Mouse (Mus musculus): ENCODE results near the gene Btbd3. TPM values are rescaled to one million over a fixed set of nuclear protein-coding genes. Genes with fewer than 3 reads are reported as not detected.

The Btbd3 gene
- polyA plus RNA-seq, 1 experiment from 2014 or later = 18.3 TPM

- H3K9ac ChIP-seq (ENCODE audit: low read length) = no peak overlapping the region
- no peak overlapping the region for H3K4me2 ChIP-seq
- H3K36me3 ChIP-seq (ENCODE audit: control insufficient read depth, insufficient read depth, low read length) = no peaks in the 10 kb centered on the region
- H3K27me3 ChIP-seq (ENCODE audit: control insufficient read depth, insufficient read depth, low read length) = no peaks in the 10 kb centered on the region
- peaks cover 3% of the 10 kb centered on the region; the same call in 1 of the 2 replicates for H3K4me1 ChIP-seq (ENCODE audit: control insufficient read depth, insufficient read depth, low read length)
- H3K9me3 ChIP-seq (ENCODE audit: control insufficient read depth, low read length) = no peaks in the 10 kb centered on the region
- 11% methylated on average over 4 of the region's 4 CpGs for WGBS
- H3K27ac ChIP-seq (ENCODE audit: low read depth, low read length) = no peak overlapping the region
- no peak overlapping the region for H3K4me3 ChIP-seq (ENCODE audit: low read depth, low read length)
- ATAC-seq (ENCODE audit: low FRiP score) = peak; percentile 95
- peak; percentile 92 for DNase-seq (ENCODE audit: low spot score, missing footprints)
These were observed 149.6 kb downstream of the Btbd3 start for GRCm38 (mm10) chr2:138405753-138406528.

GRCm38 (mm10) chr2:138406703-138407102 lies 150.3 kb downstream of the Btbd3 start:
- peak; percentile 86 for DNase-seq (ENCODE audit: low spot score, missing footprints)

DNA sequence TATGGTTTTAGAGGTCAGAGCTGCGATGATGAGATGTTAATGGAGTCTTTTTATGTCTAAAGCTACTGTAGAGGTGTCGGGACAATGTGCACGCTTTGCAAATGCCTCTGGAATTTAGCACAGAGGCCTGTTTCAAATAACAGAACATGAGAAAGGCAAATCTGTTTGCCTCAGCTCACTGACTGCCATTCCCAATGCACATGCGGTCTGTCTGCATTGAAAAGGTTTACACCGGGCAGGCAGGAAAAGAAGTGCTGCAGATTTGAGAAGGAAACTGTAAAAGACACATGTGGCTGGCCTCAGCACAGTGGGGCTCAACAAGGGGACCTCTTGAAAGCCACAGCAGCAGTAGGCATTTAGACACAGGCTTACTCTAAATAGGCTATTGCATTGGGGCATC lies 156.2 kb downstream of the Btbd3 start:
- no peak for DNase-seq (ENCODE audit: low spot score, missing footprints)
- no peak overlapping the region for H3K27ac ChIP-seq (ENCODE audit: low read depth, low read length)
- WGBS = 65% methylated on average over 5 of the region's 5 CpGs

More at GRCm38 (mm10) chr2:138406703-138407102, 150.3 kb downstream of the Btbd3 start:
- no peak overlapping the region for H3K27ac ChIP-seq (ENCODE audit: low read depth, low read length)
- no peaks in the 10 kb centered on the region for H3K36me3 ChIP-seq (ENCODE audit: control insufficient read depth, insufficient read depth, low read length)
- no peaks in the 10 kb centered on the region for H3K9me3 ChIP-seq (ENCODE audit: control insufficient read depth, low read length)
- H3K4me3 ChIP-seq (ENCODE audit: low read depth, low read length) = no peak overlapping the region
- no peak overlapping the region for H3K4me2 ChIP-seq
- H3K27me3 ChIP-seq (ENCODE audit: control insufficient read depth, insufficient read depth, low read length) = no peaks in the 10 kb centered on the region
- ATAC-seq (ENCODE audit: low FRiP score) = peak; percentile 53; the same call in 1 of the 2 replicates
- peaks cover 3% of the 10 kb centered on the region; the same call in 1 of the 2 replicates for H3K4me1 ChIP-seq (ENCODE audit: control insufficient read depth, insufficient read depth, low read length)
- H3K9ac ChIP-seq (ENCODE audit: low read length) = no peak overlapping the region

DNA sequence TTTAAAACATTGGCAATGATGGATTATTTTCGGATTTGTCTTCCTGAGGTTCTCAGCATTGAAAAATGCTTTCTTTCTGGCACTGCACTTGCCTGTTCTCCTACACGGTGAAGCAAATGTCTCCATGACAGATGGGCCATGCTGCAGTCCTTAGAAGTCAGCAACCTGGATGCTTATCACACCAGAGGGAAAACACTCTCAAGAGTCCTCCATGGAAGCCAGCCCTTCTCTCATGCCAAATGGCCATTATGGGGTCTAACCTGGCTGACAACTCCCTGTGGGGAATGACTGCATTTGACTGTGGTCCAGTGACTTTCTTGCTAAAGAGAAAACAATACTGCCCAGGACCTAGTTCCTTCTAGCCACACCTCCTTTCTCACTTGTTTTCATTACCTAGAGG lies 166.0 kb downstream of the Btbd3 start:
- H3K4me3 ChIP-seq (ENCODE audit: low read depth, low read length) = no peak overlapping the region
- no peaks in the 10 kb centered on the region for H3K9me3 ChIP-seq (ENCODE audit: control insufficient read depth, low read length)
- H3K4me1 ChIP-seq (ENCODE audit: control insufficient read depth, insufficient read depth, low read length) = no peaks in the 10 kb centered on the region
- no peak overlapping the region for H3K4me2 ChIP-seq
- no peak overlapping the region for H3K9ac ChIP-seq (ENCODE audit: low read length)
- WGBS = 82% methylated on average over 2 of the region's 2 CpGs
- H3K27ac ChIP-seq (ENCODE audit: low read depth, low read length) = no peak overlapping the region
- no peak for ATAC-seq (ENCODE audit: low FRiP score)
- no peaks in the 10 kb centered on the region for H3K27me3 ChIP-seq (ENCODE audit: control insufficient read depth, insufficient read depth, low read length)
- DNase-seq (ENCODE audit: low spot score, missing footprints) = no peak
- H3K36me3 ChIP-seq (ENCODE audit: control insufficient read depth, insufficient read depth, low read length) = no peaks in the 10 kb centered on the region

More for the DNA sequence above, 156.2 kb downstream of the Btbd3 start:
- H3K9me3 ChIP-seq (ENCODE audit: control insufficient read depth, low read length) = no peaks in the 10 kb centered on the region
- no peak for ATAC-seq (ENCODE audit: low FRiP score)
- no peaks in the 10 kb centered on the region for H3K27me3 ChIP-seq (ENCODE audit: control insufficient read depth, insufficient read depth, low read length)
- H3K36me3 ChIP-seq (ENCODE audit: control insufficient read depth, insufficient read depth, low read length) = no peaks in the 10 kb centered on the region
- H3K4me2 ChIP-seq = no peak overlapping the region
- H3K4me1 ChIP-seq (ENCODE audit: control insufficient read depth, insufficient read depth, low read length) = no peaks in the 10 kb centered on the region
- H3K4me3 ChIP-seq (ENCODE audit: low read depth, low read length) = no peak overlapping the region
- H3K9ac ChIP-seq (ENCODE audit: low read length) = no peak overlapping the region

DNA sequence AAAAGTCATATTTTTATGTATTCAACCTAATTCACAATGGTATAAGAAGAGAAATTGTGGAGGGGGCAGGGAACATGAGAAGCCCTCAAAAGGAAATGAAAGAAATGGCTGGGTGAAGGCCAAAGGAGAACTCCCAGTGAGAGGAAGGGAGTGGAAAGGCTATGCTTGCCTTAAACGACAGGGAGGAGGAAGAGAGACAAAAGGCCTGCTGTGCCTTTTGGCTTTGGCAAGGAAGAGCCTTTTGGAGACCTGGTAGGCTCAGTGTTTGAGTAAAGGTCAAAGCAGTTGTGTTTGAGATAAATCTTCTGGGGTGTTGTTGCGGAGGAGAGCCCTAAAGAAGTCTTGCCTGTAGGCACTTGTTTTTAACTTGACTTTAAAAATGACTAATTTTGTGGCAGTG lies 175.6 kb downstream of the Btbd3 start:
- no peaks in the 10 kb centered on the region for H3K36me3 ChIP-seq (ENCODE audit: control insufficient read depth, insufficient read depth, low read length)
- WGBS = 45% methylated on average over 2 of the region's 2 CpGs

DNA sequence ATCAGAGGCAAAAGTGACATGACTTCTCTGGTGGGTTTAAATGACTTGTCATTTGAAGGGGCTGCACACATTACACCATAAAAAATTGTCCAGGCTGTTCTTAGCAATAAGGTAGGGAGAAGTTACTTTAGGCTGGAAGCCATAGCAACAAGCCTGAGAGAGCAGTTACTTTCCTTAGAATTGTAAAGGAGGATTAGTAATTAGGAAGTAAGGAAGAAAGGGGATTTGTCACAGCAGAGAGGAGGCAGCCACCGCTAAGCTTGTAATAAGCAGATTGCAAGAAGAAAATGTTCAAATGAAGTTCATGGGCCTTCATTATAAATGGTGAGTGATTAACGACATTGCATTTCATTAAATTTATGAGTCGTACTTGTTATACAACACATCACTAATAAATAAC lies 190.1 kb downstream of the Btbd3 start:
- no peak overlapping the region for H3K4me2 ChIP-seq
- ATAC-seq (ENCODE audit: low FRiP score) (peak; percentile 71; the same call in 1 of the 2 replicates), DNase-seq (ENCODE audit: low spot score, missing footprints) (no peak)
- no peak overlapping the region for H3K9ac ChIP-seq (ENCODE audit: low read length)
- H3K4me1 ChIP-seq (ENCODE audit: control insufficient read depth, insufficient read depth, low read length) = no peaks in the 10 kb centered on the region
- peaks cover 3% of the 10 kb centered on the region; the same call in 1 of the 2 replicates for H3K27me3 ChIP-seq (ENCODE audit: control insufficient read depth, insufficient read depth, low read length)
- H3K36me3 ChIP-seq (ENCODE audit: control insufficient read depth, insufficient read depth, low read length) = no peaks in the 10 kb centered on the region
- H3K27ac ChIP-seq (ENCODE audit: low read depth, low read length) = no peak overlapping the region
- H3K4me3 ChIP-seq (ENCODE audit: low read depth, low read length) = no peak overlapping the region
- WGBS = 26% methylated on average over 3 of the region's 3 CpGs
- no peaks in the 10 kb centered on the region for H3K9me3 ChIP-seq (ENCODE audit: control insufficient read depth, low read length)

More for the DNA sequence above, 175.6 kb downstream of the Btbd3 start:
- no peaks in the 10 kb centered on the region for H3K9me3 ChIP-seq (ENCODE audit: control insufficient read depth, low read length)
- ATAC-seq (ENCODE audit: low FRiP score) = no peak
- H3K4me2 ChIP-seq = no peak overlapping the region
- H3K27me3 ChIP-seq (ENCODE audit: control insufficient read depth, insufficient read depth, low read length) = no peaks in the 10 kb centered on the region
- H3K4me1 ChIP-seq (ENCODE audit: control insufficient read depth, insufficient read depth, low read length) = no peaks in the 10 kb centered on the region
- H3K9ac ChIP-seq (ENCODE audit: low read length) = no peak overlapping the region
- H3K4me3 ChIP-seq (ENCODE audit: low read depth, low read length) = no peak overlapping the region
- no peak overlapping the region for H3K27ac ChIP-seq (ENCODE audit: low read depth, low read length)
- DNase-seq (ENCODE audit: low spot score, missing footprints) = no peak

DNA sequence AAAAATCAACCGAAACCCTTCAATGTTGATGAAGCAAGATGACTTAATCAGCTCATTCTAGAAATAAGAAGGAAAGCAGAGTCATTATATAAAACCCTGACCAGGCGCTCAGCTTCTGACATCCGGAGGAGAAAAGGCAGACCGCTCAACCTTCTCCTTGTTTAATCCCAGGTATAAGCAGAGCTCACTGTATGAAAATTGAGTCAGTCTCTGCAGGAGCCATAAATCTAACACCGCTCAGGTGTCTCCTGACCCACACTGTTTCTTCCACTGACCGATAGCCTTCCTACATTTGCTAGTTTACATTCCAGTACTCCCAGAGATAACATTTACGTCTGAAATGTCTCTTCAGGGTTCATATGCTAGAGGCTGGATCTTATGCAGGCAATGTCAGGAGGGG lies 190.6 kb downstream of the Btbd3 start:
- 44% methylated on average over 7 of the region's 7 CpGs for WGBS
- Histone ChIP-seq H3K4me2 (no peak overlapping the region), H3K9me3 (ENCODE audit: control insufficient read depth, low read length) (no peaks in the 10 kb centered on the region), H3K27ac (ENCODE audit: low read depth, low read length) (no peak overlapping the region), H3K36me3 (ENCODE audit: control insufficient read depth, insufficient read depth, low read length) (no peaks in the 10 kb centered on the region), H3K9ac (ENCODE audit: low read length) (no peak overlapping the region), H3K27me3 (ENCODE audit: control insufficient read depth, insufficient read depth, low read length) (peaks cover 3% of the 10 kb centered on the region; the same call in 1 of the 2 replicates), H3K4me1 (ENCODE audit: control insufficient read depth, insufficient read depth, low read length) (no peaks in the 10 kb centered on the region), H3K4me3 (ENCODE audit: low read depth, low read length) (no peak overlapping the region)
- ATAC-seq (ENCODE audit: low FRiP score) (0 out of 2 replicates have a peak, but pooled peaks have one; percentile 3), DNase-seq (ENCODE audit: low spot score, missing footprints) (no peak)

- no peaks in the 10 kb centered on the region for H3K9me3 ChIP-seq (ENCODE audit: control insufficient read depth, low read length)
- no peak overlapping the region for H3K27ac ChIP-seq (ENCODE audit: low read depth, low read length)
- H3K9ac ChIP-seq (ENCODE audit: low read length) = no peak overlapping the region
- no peak for DNase-seq (ENCODE audit: low spot score, missing footprints)
- H3K27me3 ChIP-seq (ENCODE audit: control insufficient read depth, insufficient read depth, low read length) = peaks cover 3% of the 10 kb centered on the region; the same call in 1 of the 2 replicates
- H3K36me3 ChIP-seq (ENCODE audit: control insufficient read depth, insufficient read depth, low read length) = no peaks in the 10 kb centered on the region
- no peak overlapping the region for H3K4me2 ChIP-seq
- WGBS = 93% methylated on average over 3 of the region's 3 CpGs
- H3K4me3 ChIP-seq (ENCODE audit: low read depth, low read length) = no peak overlapping the region
- no peaks in the 10 kb centered on the region for H3K4me1 ChIP-seq (ENCODE audit: control insufficient read depth, insufficient read depth, low read length)
- ATAC-seq (ENCODE audit: low FRiP score) = no peak
These were observed 191.3 kb downstream of the Btbd3 start for GRCm38 (mm10) chr2:138447681-138448080.

GRCm38 (mm10) chr2:138468046-138468572 lies 211.7 kb downstream of the Btbd3 start:
- WGBS = 73% methylated on average over 22 of the region's 22 CpGs
- no peak overlapping the region for H3K27ac ChIP-seq (ENCODE audit: low read depth, low read length)
- no peaks in the 10 kb centered on the region for H3K4me1 ChIP-seq (ENCODE audit: control insufficient read depth, insufficient read depth, low read length)
- no peaks in the 10 kb centered on the region for H3K27me3 ChIP-seq (ENCODE audit: control insufficient read depth, insufficient read depth, low read length)
- no peak overlapping the region for H3K4me2 ChIP-seq
- no peaks in the 10 kb centered on the region for H3K36me3 ChIP-seq (ENCODE audit: control insufficient read depth, insufficient read depth, low read length)
- no peaks in the 10 kb centered on the region for H3K9me3 ChIP-seq (ENCODE audit: control insufficient read depth, low read length)
- no peak overlapping the region for H3K9ac ChIP-seq (ENCODE audit: low read length)
- no peak overlapping the region for H3K4me3 ChIP-seq (ENCODE audit: low read depth, low read length)
- DNase-seq (ENCODE audit: low spot score, missing footprints) (peak; percentile 81), ATAC-seq (ENCODE audit: low FRiP score) (peak; percentile 61; the same call in 1 of the 2 replicates)

All from midbrain, embryonic 11.5 days (tissue).